Mouse (Mus musculus) CH12.LX (cell line): ENCODE measurements around the gene Pdia6.

ENCODE experiments used
- CHD1 ChIP-seq: IDR thresholded peaks from 2 replicates; pipeline ENCODE4 v1.6.1; 2012; ENCODE audit warnings: low read depth, low read length, improper control_type of control experiment, inconsistent platforms
- CHD2 ChIP-seq: IDR thresholded peaks from 2 replicates; pipeline ENCODE4 v1.6.1; 2011; ENCODE audit warnings: low read length, improper control_type of control experiment
- CTCF ChIP-seq, 2 experiments: IDR thresholded peaks in 1 of 2; conservative IDR thresholded peaks in 1 of 2; 2 replicates each; pipeline ENCODE4 v1.5.1; 2011 to 2012; ENCODE audit warnings: low read depth in 2 of 2, low read length in 2 of 2, improper control_type of control experiment in 1 of 2, inconsistent platforms in 1 of 2, mild to moderate bottlenecking in 1 of 2, moderate library complexity in 1 of 2
- E2F4 ChIP-seq: IDR thresholded peaks from 2 replicates; pipeline ENCODE4 v1.6.1; 2011; ENCODE audit warnings: low read depth, low read length, improper control_type of control experiment; ENCODE audit not compliant: insufficient replicate concordance
- KAT2A ChIP-seq: IDR thresholded peaks from 2 replicates; pipeline ENCODE4 v1.6.1; 2012; ENCODE audit warnings: low read length, improper control_type of control experiment, inconsistent platforms; ENCODE audit not compliant: insufficient replicate concordance
- MAZ ChIP-seq: IDR thresholded peaks from 2 replicates; pipeline ENCODE4 v1.6.1; 2012; ENCODE audit warnings: low read depth, mild to moderate bottlenecking, inconsistent platforms, low read length, improper control_type of control experiment, moderate library complexity
- MEF2A ChIP-seq: IDR thresholded peaks from 2 replicates; pipeline ENCODE4 v1.6.1; 2014; ENCODE audit warnings: low read depth, mild to moderate bottlenecking, inconsistent platforms, low read length, improper control_type of control experiment, borderline replicate concordance
- MYC ChIP-seq: IDR thresholded peaks from 2 replicates; pipeline ENCODE4 v1.6.1; 2011; ENCODE audit warnings: low read depth, mild to moderate bottlenecking, improper control_type of control experiment, low read length
- POLR2A ChIP-seq: IDR thresholded peaks from 2 replicates; pipeline ENCODE4 v1.6.1; 2011; ENCODE audit warnings: low read depth, mild to moderate bottlenecking, improper control_type of control experiment, low read length
- POLR2AphosphoS2 ChIP-seq: IDR thresholded peaks from 2 replicates; pipeline ENCODE4 v1.6.1; 2011; ENCODE audit warnings: low read depth, low read length, improper control_type of control experiment
- SMC3 ChIP-seq: IDR thresholded peaks from 2 replicates; pipeline ENCODE4 v1.6.1; 2011; ENCODE audit warnings: low read depth, low read length, improper control_type of control experiment
- ZMIZ1 ChIP-seq: IDR thresholded peaks from 2 replicates; pipeline ENCODE4 v1.6.1; 2012; ENCODE audit warnings: low read depth, mild to moderate bottlenecking, inconsistent platforms, low read length, improper control_type of control experiment

DNA sequence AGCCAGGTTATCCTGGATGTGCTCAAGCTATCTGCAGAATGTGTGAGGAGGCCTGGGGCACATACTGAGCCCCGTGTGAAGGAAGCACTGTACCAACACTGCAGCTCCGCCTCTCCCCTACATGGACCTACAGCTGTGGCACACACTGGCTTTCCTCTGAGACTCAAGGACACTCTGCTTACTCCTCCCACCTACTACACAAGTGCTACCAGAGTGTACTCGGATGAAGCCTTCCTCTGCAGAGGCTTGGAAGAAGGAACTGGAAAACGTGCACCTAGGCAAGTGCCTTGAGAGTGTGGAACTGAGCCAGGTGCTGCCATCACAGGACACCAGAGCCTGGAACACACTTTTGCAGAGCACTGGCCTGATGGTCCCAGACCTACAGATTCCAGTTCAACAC, 24.2 kb downstream of the Pdia6 start:
- TF ChIP-seq MAZ (no peak), ZMIZ1 (no peak), E2F4 (no peak), CTCF (conservative IDR thresholded peaks at IDR 0.05 in 1 of 2, IDR thresholded peaks at IDR 0.05 in 1 of 2; ENCODE audit: low read depth in 2 of 2, low read length in 2 of 2) (no peak), KAT2A (no peak), MYC (no peak), SMC3 (no peak), CHD2 (no peak), MEF2A (no peak), CHD1 (no peak), POLR2AphosphoS2 (no peak), POLR2A (no peak)
